Mouse (Mus musculus) limb, embryonic 11.5 days (tissue): Measurements from ENCODE around the gene Pafah1b3. TPM values are rescaled to one million over a fixed set of nuclear protein-coding genes. Genes with fewer than 3 reads are reported as not detected.

Source experiments
- ATAC-seq: fragments of 200-750 bp; cut with Nextera tagmentation; 2 replicates; pipeline ENCODE4 v1.8.0; 2017; ENCODE audit warnings: low read depth; ENCODE audit not compliant: insufficient number of reproducible peaks, low FRiP score, low TSS enrichment
- DNase-seq: peaks from one replicate; pipeline ENCODE4 v3.0.0-alpha.2; 2015; ENCODE audit warnings: low spot score
- H3K27ac ChIP-seq: fragments of 300-500 bp; sonication (generic); replicated peaks from 2 replicates; pipeline ENCODE4 v1.5.1; 2014; ENCODE audit warnings: low read depth, mild to moderate bottlenecking, low read length
- H3K27me3 ChIP-seq: fragments of 300-500 bp; sonication (generic); 2 replicates; pipeline ENCODE4 v1.6.1; 2014; ENCODE audit warnings: mild to moderate bottlenecking, low read length, mixed read lengths; ENCODE audit not compliant: control insufficient read depth, insufficient read depth
- H3K36me3 ChIP-seq: fragments of 300-500 bp; sonication (generic); 2 replicates; pipeline ENCODE4 v1.6.1; 2014; ENCODE audit warnings: mild to moderate bottlenecking, low read length, moderate library complexity, mixed read lengths; ENCODE audit not compliant: control insufficient read depth, insufficient read depth
- H3K4me1 ChIP-seq: fragments of 300-500 bp; sonication (generic); 2 replicates; pipeline ENCODE4 v1.6.1; 2014; ENCODE audit warnings: low read length, mixed read lengths; ENCODE audit not compliant: control insufficient read depth, insufficient read depth
- H3K4me2 ChIP-seq: fragments of 300-500 bp; sonication (generic); 2 replicates; pipeline ENCODE4 v1.6.1; 2014; ENCODE audit warnings: low read depth, mild to moderate bottlenecking, moderate library complexity; ENCODE audit not compliant: severe bottlenecking
- H3K4me3 ChIP-seq: fragments of 300-500 bp; sonication (generic); 2 replicates; pipeline ENCODE4 v1.5.1; 2014; ENCODE audit warnings: low read depth, low read length
- H3K9ac ChIP-seq: fragments of 300-500 bp; sonication (generic); 2 replicates; pipeline ENCODE4 v1.6.1; 2014; ENCODE audit warnings: mild to moderate bottlenecking, low read length
- H3K9me3 ChIP-seq: fragments of 300-500 bp; sonication (generic); 2 replicates; pipeline ENCODE4 v1.6.1; 2016; ENCODE audit warnings: low read length; ENCODE audit not compliant: control insufficient read depth
- WGBS: fragments of 180-500 bp; shearing (Covaris S2); extraction: QIAGEN DNeasy Blood & Tissue Kit; methylation state at CpG from one replicate; pipeline ENCODE4 v1.1.7; 2014; 5-methylcytosine and 5-hydroxymethylcytosine counted together
- polyA plus RNA-seq: library from polyadenylated mRNA; unstranded; fragments of >200 nt; fragmentation: Nextera tagmentation; extraction: Ambion mirVana; gene quantifications from 2 replicates; pipeline ENCODE4 v1.2.1, GENCODE M21; 2014

Pafah1b3 gene
- polyA plus RNA-seq, 1 experiment from 2014 or later, result 261 TPM

DNA sequence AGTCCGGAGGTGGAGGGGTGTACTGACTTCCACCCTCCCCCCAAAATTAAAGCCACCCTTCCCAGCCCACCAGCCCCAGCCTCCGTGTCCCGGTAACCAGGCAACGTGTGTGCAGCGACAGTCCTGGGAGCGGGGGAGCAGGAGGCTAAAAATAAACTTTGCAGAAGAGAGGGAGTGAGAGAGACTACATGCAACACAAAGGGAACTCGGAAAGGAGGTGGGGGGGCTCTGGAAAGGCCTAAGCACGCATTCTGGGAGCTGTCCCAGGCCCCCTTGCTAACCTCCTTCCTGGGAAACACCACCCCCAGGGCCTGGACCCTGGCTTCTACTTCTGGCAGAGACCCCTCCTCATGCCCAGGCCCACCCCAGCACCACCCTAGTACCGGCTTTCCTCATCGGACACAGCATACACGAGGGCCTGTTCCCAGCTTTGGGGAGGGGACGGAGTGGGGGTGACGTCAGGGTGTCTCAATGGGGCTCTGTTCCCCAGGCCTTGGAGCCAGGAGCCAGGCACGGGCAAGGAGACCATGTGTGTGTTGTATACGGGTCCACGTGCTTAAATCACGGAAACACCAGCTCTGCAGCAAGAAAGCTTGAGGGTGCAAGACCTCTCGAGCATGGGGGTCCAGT, 49.7 kb downstream of the Pafah1b3 start:
- Histone ChIP-seq H3K27me3 (no peaks in the 10 kb centered on the region), H3K9me3 (no peaks in the 10 kb centered on the region), H3K9ac (peak overlapping the region; percentile 88), H3K4me1 (peaks cover 33% of the 10 kb centered on the region), H3K4me2 (peak overlapping the region; percentile 83), H3K36me3 (peaks cover 11% of the 10 kb centered on the region), H3K27ac (peak overlapping the region; percentile 99), H3K4me3 (peak overlapping the region; percentile 99)
- DNase-seq (peak; percentile 69), ATAC-seq (peak; percentile 20)
- WGBS, result 1% methylated on average over 18 of the region's 18 CpGs

DNA sequence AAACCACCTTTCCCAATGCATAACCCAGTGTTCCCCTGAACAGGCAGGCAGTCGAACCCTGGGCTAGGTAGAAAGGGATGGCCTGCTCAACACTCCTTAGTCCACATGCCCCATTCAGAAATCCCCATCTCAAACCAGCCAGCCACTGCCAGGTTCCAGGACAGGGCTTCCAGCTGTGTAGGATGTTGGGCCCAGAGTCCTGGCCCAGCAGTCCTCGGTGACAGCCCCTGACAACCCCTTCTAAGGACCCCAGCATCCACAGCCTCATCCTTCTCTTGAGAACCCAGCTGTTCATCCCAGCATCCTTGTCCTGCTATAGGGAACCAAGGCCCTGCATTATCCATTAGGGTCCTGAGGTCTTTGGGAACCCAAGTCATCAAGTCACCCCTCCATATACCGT, 50.3 kb downstream of the Pafah1b3 start:
- H3K36me3 ChIP-seq, result peaks cover 11% of the 10 kb centered on the region
- no peaks in the 10 kb centered on the region for H3K9me3 ChIP-seq
- H3K27me3 ChIP-seq, result no peaks in the 10 kb centered on the region
- peaks cover 33% of the 10 kb centered on the region for H3K4me1 ChIP-seq
- H3K9ac ChIP-seq, result peak overlapping the region; percentile 88; the same call in 1 of the 2 replicates
- no peak for ATAC-seq
- DNase-seq, result no peak
- WGBS, result 33% methylated on average over 3 of the region's 3 CpGs
- H3K4me2 ChIP-seq, result peak overlapping the region; percentile 83
- H3K27ac ChIP-seq, result peak overlapping the region; percentile 99
- H3K4me3 ChIP-seq, result peak overlapping the region; percentile 99

DNA sequence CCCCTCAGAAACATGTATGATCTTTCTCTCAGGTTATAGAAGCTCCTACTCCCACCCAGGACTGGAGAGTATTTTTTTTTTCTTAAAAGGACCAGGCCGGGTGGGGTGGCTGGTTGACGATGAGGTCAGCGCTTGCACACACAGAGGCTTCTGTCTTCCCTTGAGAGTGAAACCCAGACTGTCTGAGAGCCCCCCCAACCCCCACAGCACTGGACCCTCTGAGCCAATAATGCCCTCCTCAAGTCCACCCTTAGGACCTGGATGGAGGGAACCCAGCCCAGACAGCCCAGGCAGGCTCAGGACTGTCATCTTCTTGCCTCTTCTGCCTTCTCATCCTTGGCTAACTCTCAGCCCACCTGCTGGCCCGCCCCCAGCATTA, 51.0 kb downstream of the Pafah1b3 start:
- H3K4me2 ChIP-seq, result peak overlapping the region; percentile 83
- H3K27ac ChIP-seq, result peak overlapping the region; percentile 42; the same call in 1 of the 2 replicates
- ATAC-seq (no peak), DNase-seq (no peak)
- peaks cover 26% of the 10 kb centered on the region for H3K4me1 ChIP-seq
- 77% methylated on average over 4 of the region's 4 CpGs for WGBS
- no peaks in the 10 kb centered on the region for H3K9me3 ChIP-seq
- peaks cover 11% of the 10 kb centered on the region for H3K36me3 ChIP-seq
- peak overlapping the region; percentile 99; the same call in 1 of the 2 replicates for H3K4me3 ChIP-seq
- H3K9ac ChIP-seq, result peak overlapping the region; percentile 45
- H3K27me3 ChIP-seq, result no peaks in the 10 kb centered on the region

DNA sequence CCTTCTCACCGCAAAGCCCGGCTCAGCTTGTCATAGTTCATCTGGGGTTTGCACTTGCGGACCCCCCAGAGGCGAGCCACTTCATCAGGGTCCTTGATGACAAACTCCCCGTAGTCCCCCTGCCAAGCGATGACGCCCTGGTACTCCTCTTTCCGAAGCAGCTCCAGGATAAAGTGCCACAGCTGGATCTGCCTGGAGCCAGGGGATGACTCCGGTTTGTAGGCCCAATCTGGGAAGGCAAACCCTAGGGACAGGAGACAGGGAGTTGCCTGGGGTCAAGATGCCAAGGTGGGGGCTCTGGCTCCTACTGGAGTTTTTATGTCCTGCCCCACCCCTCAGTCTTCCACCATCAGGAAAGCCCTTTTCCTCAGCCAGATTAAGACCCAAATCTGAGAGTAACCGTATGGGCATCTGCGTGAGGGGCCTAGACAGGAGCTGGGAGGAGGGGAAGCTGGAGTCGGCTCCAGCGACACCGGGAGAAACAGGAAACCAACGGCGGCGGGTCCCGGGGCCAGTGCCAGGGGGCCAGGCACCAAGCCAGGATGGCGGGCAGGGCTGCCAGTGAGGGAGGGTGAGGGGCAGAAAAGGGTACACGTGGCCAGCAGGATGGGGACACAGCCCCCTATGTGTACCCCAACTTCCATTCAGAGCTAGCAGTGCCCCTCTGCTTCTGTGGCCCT, 51.6 kb downstream of the Pafah1b3 start:
- Histone ChIP-seq H3K4me1 (peaks cover 23% of the 10 kb centered on the region), H3K27ac (peak overlapping the region; percentile 42; the same call in 1 of the 2 replicates), H3K27me3 (no peaks in the 10 kb centered on the region), H3K4me3 (no peak overlapping the region), H3K9ac (peak overlapping the region; percentile 45), H3K4me2 (peak overlapping the region; percentile 83; the same call in 1 of the 2 replicates), H3K9me3 (no peaks in the 10 kb centered on the region), H3K36me3 (peaks cover 11% of the 10 kb centered on the region)
- ATAC-seq, result no peak
- DNase-seq, result no peak
- 74% methylated on average over 20 of the region's 20 CpGs for WGBS

Other genes starting within 250 kb of the Pafah1b3 start
- gene Grik5, start 225.6 kb downstream of the Pafah1b3 start, polyA plus RNA-seq, result 9.7 and 10.0 TPM in 2 replicates
- 28.1 and 30.1 TPM in 2 replicates for gene Zfp574, start 225.4 kb downstream of the Pafah1b3 start, polyA plus RNA-seq
- 3.9 and 6.2 TPM in 2 replicates for gene Pou2f2, start 118.3 kb downstream of the Pafah1b3 start, polyA plus RNA-seq
- gene Dedd2, start 77.4 kb downstream of the Pafah1b3 start, polyA plus RNA-seq, result 9.9 and 11.0 TPM in 2 replicates
- 3.2 and 3.4 TPM in 2 replicates for gene Zfp526, start 76.6 kb downstream of the Pafah1b3 start, polyA plus RNA-seq
- 15.8 and 17.3 TPM in 2 replicates for gene Gsk3a, start 60.1 kb downstream of the Pafah1b3 start, polyA plus RNA-seq
- 25.6 and 28.6 TPM in 2 replicates for gene Erf, start 47.2 kb downstream of the Pafah1b3 start, polyA plus RNA-seq
- gene Cic, start 30.3 kb downstream of the Pafah1b3 start, polyA plus RNA-seq, result 32.5 and 34.2 TPM in 2 replicates
- gene Prr19, start 3.4 kb upstream of the Pafah1b3 start, polyA plus RNA-seq, result 1.1 and 1.4 TPM in 2 replicates
- gene Tmem145, start 8.1 kb upstream of the Pafah1b3 start, polyA plus RNA-seq, result 0.33 and 0.58 TPM in 2 replicates
- gene Megf8, start 19.2 kb upstream of the Pafah1b3 start, polyA plus RNA-seq, result 13.8 and 14.4 TPM in 2 replicates
- gene Cnfn, start 71.7 kb upstream of the Pafah1b3 start, polyA plus RNA-seq, result not detected in 2 replicates
- gene Lipe, start 100.7 kb upstream of the Pafah1b3 start, polyA plus RNA-seq, result 4.2 and 4.5 TPM in 2 replicates
- gene Cxcl17, start 114.9 kb upstream of the Pafah1b3 start, polyA plus RNA-seq, result 0.33 and 0.44 TPM in 2 replicates
- 0.85 and 1.4 TPM in 2 replicates for gene Ceacam1, start 179.6 kb upstream of the Pafah1b3 start, polyA plus RNA-seq
- gene Ceacam2, start 241.9 kb upstream of the Pafah1b3 start, polyA plus RNA-seq, result 0.11 TPM in 1 of 2 replicates, not detected in the other